Mouse (Mus musculus) retina, postnatal 7 days (tissue): ENCODE data around the gene Gm7995.
"Not testable (repeated sequence)": the region's sequence is repeated elsewhere in the genome, so short reads cannot be mapped to it uniquely, and the experiment has no call there.

Source experiments
- DNase-seq: peaks from one replicate; pipeline ENCODE4 v3.0.0-alpha.2; 2012; ENCODE audit warnings: low read depth, low spot score

The Gm7995 gene

DNA sequence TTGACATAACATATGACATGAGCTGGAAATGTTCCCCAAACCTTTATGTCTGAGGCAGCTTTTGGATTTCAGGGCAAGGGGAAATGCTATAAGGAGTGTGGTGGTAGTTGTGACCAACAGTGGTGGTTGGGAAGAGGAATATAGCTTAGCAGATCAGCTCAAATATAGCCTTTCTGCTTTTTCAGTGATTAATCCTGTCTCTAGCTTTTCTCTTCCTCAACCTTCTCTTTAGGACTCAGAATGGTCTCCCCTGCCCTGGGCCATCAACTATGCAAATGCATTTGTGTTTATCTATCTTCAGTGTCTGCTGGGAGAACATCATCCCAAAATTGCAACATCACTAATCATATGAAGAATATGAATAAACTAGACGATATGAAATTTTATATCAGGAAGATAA is at the start of gene Gm7995:
TSS of gene Gm7995 (plus strand) at position 301 of the 400 bp plus-strand sequence.
- not testable (repeated sequence) for DNase-seq

DNA sequence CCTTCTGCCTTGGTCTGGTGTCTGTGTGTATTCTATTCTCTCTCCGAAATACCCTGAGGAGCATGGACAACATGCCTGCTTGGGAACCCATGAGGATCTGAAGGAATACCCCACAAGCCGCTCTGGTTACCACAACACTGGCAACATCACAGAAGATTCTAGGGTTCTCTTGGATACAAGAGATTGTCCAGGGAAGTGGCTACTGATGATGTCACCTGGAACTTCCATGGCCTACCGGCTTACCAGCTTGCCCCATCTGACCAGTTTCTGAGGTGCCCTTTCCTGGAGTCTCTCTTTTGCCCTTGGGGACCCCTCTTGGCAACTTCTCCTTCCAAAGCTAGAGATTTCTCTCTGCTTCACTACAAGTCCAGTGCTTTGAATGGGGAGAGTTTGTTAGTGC is 12.8 kb upstream of the Gm7995 start, which contains the start of gene Gm9611:
TSS of gene Gm9611 (minus strand) at position 101 of the 400 bp plus-strand sequence.
- not testable (repeated sequence) for DNase-seq
